Mouse (Mus musculus): ENCODE results near the gene Fbxw11. TPM values are rescaled to one million over a fixed set of nuclear protein-coding genes. Genes with fewer than 3 reads are reported as not detected.
A peak's percentile ranks its signal among the peaks of the same experiment; 100 is the strongest.
"Not testable (repeated sequence)": the region's sequence is repeated elsewhere in the genome, so short reads cannot be mapped to it uniquely, and the experiment has no call there.

Fbxw11 gene
- total RNA-seq, 2 experiments from 2014 or later, result 28.8 to 40.5 TPM

GRCm38 (mm10) chr11:32697695-32698094 is 55.2 kb downstream of the Fbxw11 start:
- no peak for ATAC-seq (replicated peaks; ENCODE audit: low FRiP score, low TSS enrichment, poor library complexity, severe bottlenecking)

GRCm38 (mm10) chr11:32699913-32700493 is 57.5 kb downstream of the Fbxw11 start:
- ATAC-seq (replicated peaks; ENCODE audit: low FRiP score, low TSS enrichment, poor library complexity, severe bottlenecking), result peak; percentile 79

GRCm38 (mm10) chr11:32701566-32701965 is 59.0 kb downstream of the Fbxw11 start:
- no peak for ATAC-seq (replicated peaks; ENCODE audit: low FRiP score, low TSS enrichment, poor library complexity, severe bottlenecking)

GRCm38 (mm10) chr11:32704241-32704890 is 61.8 kb downstream of the Fbxw11 start:
- ATAC-seq (replicated peaks; ENCODE audit: low FRiP score, low TSS enrichment, poor library complexity, severe bottlenecking), result no peak

- no peak for ATAC-seq (replicated peaks; ENCODE audit: low FRiP score, low TSS enrichment, poor library complexity, severe bottlenecking)
Observed at GRCm38 (mm10) chr11:32706406-32706993, 64.0 kb downstream of the Fbxw11 start.

- ATAC-seq (replicated peaks; ENCODE audit: low FRiP score, low TSS enrichment, poor library complexity, severe bottlenecking), result no peak
Observed at GRCm38 (mm10) chr11:32707481-32707880, 65.0 kb downstream of the Fbxw11 start.

GRCm38 (mm10) chr11:32708739-32709501 is 66.4 kb downstream of the Fbxw11 start:
- ATAC-seq (replicated peaks; ENCODE audit: low FRiP score, low TSS enrichment, poor library complexity, severe bottlenecking), result peak; percentile 39

- ATAC-seq (replicated peaks; ENCODE audit: low FRiP score, low TSS enrichment, poor library complexity, severe bottlenecking), result no peak
Observed at GRCm38 (mm10) chr11:32709563-32709962, 67.0 kb downstream of the Fbxw11 start.

- ATAC-seq (replicated peaks; ENCODE audit: low FRiP score, low TSS enrichment, poor library complexity, severe bottlenecking), result peak; percentile 73; the same call in 1 of the 2 replicates
Observed at GRCm38 (mm10) chr11:32714230-32714629, 71.7 kb downstream of the Fbxw11 start.

GRCm38 (mm10) chr11:32714896-32715295 is 72.4 kb downstream of the Fbxw11 start:
- ATAC-seq (replicated peaks; ENCODE audit: low FRiP score, low TSS enrichment, poor library complexity, severe bottlenecking), result no peak

- ATAC-seq (replicated peaks; ENCODE audit: low FRiP score, low TSS enrichment, poor library complexity, severe bottlenecking), result no peak
Observed at GRCm38 (mm10) chr11:32715495-32715894, 73.0 kb downstream of the Fbxw11 start.

GRCm38 (mm10) chr11:32715970-32716369 is 73.4 kb downstream of the Fbxw11 start:
- no peak for ATAC-seq (replicated peaks; ENCODE audit: low FRiP score, low TSS enrichment, poor library complexity, severe bottlenecking)

- no peak for ATAC-seq (replicated peaks; ENCODE audit: low FRiP score, low TSS enrichment, poor library complexity, severe bottlenecking)
Observed at GRCm38 (mm10) chr11:32716876-32717275, 74.4 kb downstream of the Fbxw11 start.

GRCm38 (mm10) chr11:32717711-32718110 is 75.2 kb downstream of the Fbxw11 start:
- not testable (repeated sequence) for ATAC-seq (replicated peaks; ENCODE audit: low FRiP score, low TSS enrichment, poor library complexity, severe bottlenecking)

- ATAC-seq (replicated peaks; ENCODE audit: low FRiP score, low TSS enrichment, poor library complexity, severe bottlenecking), result no peak
Observed at GRCm38 (mm10) chr11:32718371-32718770, 75.8 kb downstream of the Fbxw11 start.

GRCm38 (mm10) chr11:32718979-32719378 is 76.5 kb downstream of the Fbxw11 start:
- ATAC-seq (replicated peaks; ENCODE audit: low FRiP score, low TSS enrichment, poor library complexity, severe bottlenecking), result no peak

GRCm38 (mm10) chr11:32722653-32723052 is 80.1 kb downstream of the Fbxw11 start:
- no peak for ATAC-seq (replicated peaks; ENCODE audit: low FRiP score, low TSS enrichment, poor library complexity, severe bottlenecking)

- no peak for ATAC-seq (replicated peaks; ENCODE audit: low FRiP score, low TSS enrichment, poor library complexity, severe bottlenecking)
Observed at GRCm38 (mm10) chr11:32723287-32723686, 80.8 kb downstream of the Fbxw11 start.

GRCm38 (mm10) chr11:32725171-32725570 is 82.6 kb downstream of the Fbxw11 start:
- no peak for ATAC-seq (replicated peaks; ENCODE audit: low FRiP score, low TSS enrichment, poor library complexity, severe bottlenecking)

GRCm38 (mm10) chr11:32732467-32732866 is 89.9 kb downstream of the Fbxw11 start:
- no peak for ATAC-seq (replicated peaks; ENCODE audit: low FRiP score, low TSS enrichment, poor library complexity, severe bottlenecking)

Measured in megakaryocyte-erythroid progenitor cell, adult 5-6 weeks (primary cell).